Mouse (Mus musculus) forebrain, embryonic 12.5 days (tissue): ENCODE results near the gene Cln5. TPM values are rescaled to one million over a fixed set of nuclear protein-coding genes. Genes with fewer than 3 reads are reported as not detected.

Experiments
- ATAC-seq: fragments of 200-750 bp; cut with Nextera tagmentation; 2 replicates; pipeline ENCODE4 v1.8.0; 2017; ENCODE audit warnings: moderate TSS enrichment; ENCODE audit not compliant: low FRiP score
- H3K27ac ChIP-seq: fragments of 300-500 bp; sonication (generic); 2 replicates; pipeline ENCODE4 v1.5.1; 2016; ENCODE audit warnings: mild to moderate bottlenecking
- H3K27me3 ChIP-seq: fragments of 300-500 bp; sonication (generic); 2 replicates; pipeline ENCODE4 v1.6.1; 2016; ENCODE audit warnings: mild to moderate bottlenecking
- H3K36me3 ChIP-seq: fragments of 300-500 bp; sonication (generic); replicated peaks from 2 replicates; pipeline ENCODE4 v1.6.1; 2016; ENCODE audit warnings: mild to moderate bottlenecking
- H3K4me1 ChIP-seq: fragments of 300-500 bp; sonication (generic); 2 replicates; pipeline ENCODE4 v1.6.1; 2016
- H3K4me2 ChIP-seq: fragments of 300-500 bp; sonication (generic); 2 replicates; pipeline ENCODE4 v1.6.1; 2016; ENCODE audit warnings: mild to moderate bottlenecking, moderate library complexity
- H3K4me3 ChIP-seq: fragments of 300-500 bp; sonication (generic); replicated peaks from 2 replicates; pipeline ENCODE4 v1.5.1; 2016; ENCODE audit warnings: mild to moderate bottlenecking
- H3K9ac ChIP-seq: fragments of 300-500 bp; sonication (generic); 2 replicates; pipeline ENCODE4 v1.6.1; 2016; ENCODE audit warnings: mild to moderate bottlenecking
- H3K9me3 ChIP-seq: fragments of 300-500 bp; sonication (generic); 2 replicates; pipeline ENCODE4 v1.6.1; 2016
- WGBS: fragments of 180-500 bp; shearing (Covaris S2); methylation state at CpG from one replicate; pipeline ENCODE4 v1.1.7; 2016; 5-methylcytosine and 5-hydroxymethylcytosine counted together
- polyA plus RNA-seq: library from polyadenylated mRNA; unstranded; fragments of >200 nt; fragmentation: Nextera tagmentation; extraction: Ambion mirVana; gene quantifications from 2 replicates; pipeline ENCODE4 v1.2.1, GENCODE M21; 2016

The Cln5 gene
- 17.6 and 19.9 TPM in 2 replicates for polyA plus RNA-seq

GRCm38 (mm10) chr14:103069864-103070611, at the start of gene Cln5:
Gene Cln5 (plus strand): TSS chr14:103070216.
- H3K36me3 ChIP-seq: peaks cover 16% of the 10 kb centered on the region
- peaks cover 14% of the 10 kb centered on the region for H3K4me1 ChIP-seq
- H3K9ac ChIP-seq: peak within 1 kb of the TSS; percentile 61
- WGBS: under 1% methylated on average over 65 of the region's 65 CpGs
- H3K27ac ChIP-seq: peak within 1 kb of the TSS; percentile 80
- peak within 1 kb of the TSS; percentile 81 for H3K4me2 ChIP-seq
- H3K9me3 ChIP-seq: no peaks in the 10 kb centered on the region
- no peaks in the 10 kb centered on the region for H3K27me3 ChIP-seq
- ATAC-seq: peak; percentile 96
- H3K4me3 ChIP-seq: peak within 1 kb of the TSS; percentile 59

GRCm38 (mm10) chr14:103029203-103029602, 40.8 kb upstream of the Cln5 start:
- no peak overlapping the region for H3K4me2 ChIP-seq
- H3K27ac ChIP-seq: no peak overlapping the region
- no peaks in the 10 kb centered on the region for H3K27me3 ChIP-seq
- WGBS: 79% methylated on average over 2 of the region's 2 CpGs
- ATAC-seq: no peak
- no peaks in the 10 kb centered on the region for H3K9me3 ChIP-seq
- no peaks in the 10 kb centered on the region for H3K36me3 ChIP-seq
- no peak overlapping the region for H3K9ac ChIP-seq
- no peaks in the 10 kb centered on the region for H3K4me1 ChIP-seq
- H3K4me3 ChIP-seq: no peak overlapping the region

DNA sequence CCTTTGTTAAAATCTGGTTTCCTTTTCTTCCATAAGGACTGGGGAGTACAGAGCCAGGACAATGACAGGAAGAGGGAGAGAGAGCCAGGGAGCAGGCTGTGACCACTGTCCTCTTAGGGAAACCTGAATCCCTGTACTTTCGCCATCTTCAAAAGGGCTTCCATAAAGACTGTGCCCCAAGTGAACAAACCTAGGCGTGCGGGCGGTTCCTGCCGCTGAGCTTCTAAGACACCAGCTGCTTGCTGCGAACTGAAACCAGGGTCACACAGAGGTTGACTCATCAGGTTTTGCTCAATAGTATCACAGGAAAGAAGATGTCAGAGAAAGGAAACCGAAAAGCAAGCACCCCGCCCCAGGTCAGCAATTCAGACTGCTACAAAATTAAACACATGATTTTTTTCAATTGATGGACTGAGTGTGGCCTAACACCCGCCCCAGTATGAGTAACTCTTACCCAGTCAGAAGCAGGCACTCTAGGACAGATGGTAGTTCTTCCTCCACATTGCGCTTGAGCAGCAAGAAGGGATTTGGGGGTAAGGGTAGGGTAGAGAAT, 36.7 kb upstream of the Cln5 start:
- H3K4me1 ChIP-seq: no peaks in the 10 kb centered on the region
- H3K27me3 ChIP-seq: no peaks in the 10 kb centered on the region
- H3K9me3 ChIP-seq: no peaks in the 10 kb centered on the region
- H3K36me3 ChIP-seq: no peaks in the 10 kb centered on the region
- 84% methylated on average over 10 of the region's 10 CpGs for WGBS
- ATAC-seq: no peak
- H3K4me2 ChIP-seq: no peak overlapping the region
- no peak overlapping the region for H3K4me3 ChIP-seq
- H3K9ac ChIP-seq: no peak overlapping the region
- H3K27ac ChIP-seq: no peak overlapping the region

- ATAC-seq: no peak
- H3K4me1 ChIP-seq: no peaks in the 10 kb centered on the region
- H3K27me3 ChIP-seq: no peaks in the 10 kb centered on the region
- H3K4me3 ChIP-seq: no peak overlapping the region
- no peaks in the 10 kb centered on the region for H3K36me3 ChIP-seq
- no peaks in the 10 kb centered on the region for H3K9me3 ChIP-seq
- no peak overlapping the region for H3K9ac ChIP-seq
- H3K27ac ChIP-seq: no peak overlapping the region
- 92% methylated on average over 9 of the region's 9 CpGs for WGBS
- no peak overlapping the region for H3K4me2 ChIP-seq
Measured at GRCm38 (mm10) chr14:103034076-103034475, 35.9 kb upstream of the Cln5 start.

DNA sequence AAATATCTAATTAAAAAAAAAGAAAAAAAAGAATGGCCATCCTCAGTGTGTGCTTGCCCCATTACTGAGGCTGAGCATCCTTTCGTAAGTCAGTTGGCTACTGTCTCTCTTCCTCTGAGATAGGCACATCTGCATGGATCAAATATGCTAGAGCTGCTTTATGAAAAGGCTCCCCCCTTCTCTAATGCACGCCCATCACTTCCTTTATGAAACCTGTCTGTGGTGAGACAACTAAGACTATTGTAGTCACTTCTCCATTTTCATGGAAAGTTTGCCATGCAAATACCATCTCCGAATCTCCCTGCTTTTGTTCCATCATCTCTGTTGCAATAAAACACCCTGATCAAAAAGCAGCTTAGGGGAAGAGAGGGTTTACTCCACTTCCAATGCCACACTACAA, 33.0 kb upstream of the Cln5 start:
- no peak overlapping the region for H3K9ac ChIP-seq
- no peaks in the 10 kb centered on the region for H3K27me3 ChIP-seq
- H3K27ac ChIP-seq: no peak overlapping the region
- no peaks in the 10 kb centered on the region for H3K4me1 ChIP-seq
- no peak overlapping the region for H3K4me3 ChIP-seq
- WGBS: 87% methylated on average over 3 of the region's 3 CpGs
- H3K9me3 ChIP-seq: no peaks in the 10 kb centered on the region
- no peak for ATAC-seq
- H3K4me2 ChIP-seq: no peak overlapping the region
- no peaks in the 10 kb centered on the region for H3K36me3 ChIP-seq

- WGBS: 77% methylated on average over 2 of the region's 2 CpGs
- Histone ChIP-seq H3K36me3 (no peaks in the 10 kb centered on the region), H3K4me3 (no peak within 1 kb of the TSS), H3K9ac (no peak within 1 kb of the TSS), H3K9me3 (no peaks in the 10 kb centered on the region), H3K27ac (no peak within 1 kb of the TSS), H3K27me3 (no peaks in the 10 kb centered on the region), H3K4me1 (no peaks in the 10 kb centered on the region; the same call in 1 of the 2 replicates), H3K4me2 (no peak within 1 kb of the TSS)
- ATAC-seq: no peak
Measured at GRCm38 (mm10) chr14:103046677-103047076, 23.3 kb upstream of the Cln5 start, which contains the start of gene Acod1. Gene Acod1 (plus strand): TSS chr14:103046977.

DNA sequence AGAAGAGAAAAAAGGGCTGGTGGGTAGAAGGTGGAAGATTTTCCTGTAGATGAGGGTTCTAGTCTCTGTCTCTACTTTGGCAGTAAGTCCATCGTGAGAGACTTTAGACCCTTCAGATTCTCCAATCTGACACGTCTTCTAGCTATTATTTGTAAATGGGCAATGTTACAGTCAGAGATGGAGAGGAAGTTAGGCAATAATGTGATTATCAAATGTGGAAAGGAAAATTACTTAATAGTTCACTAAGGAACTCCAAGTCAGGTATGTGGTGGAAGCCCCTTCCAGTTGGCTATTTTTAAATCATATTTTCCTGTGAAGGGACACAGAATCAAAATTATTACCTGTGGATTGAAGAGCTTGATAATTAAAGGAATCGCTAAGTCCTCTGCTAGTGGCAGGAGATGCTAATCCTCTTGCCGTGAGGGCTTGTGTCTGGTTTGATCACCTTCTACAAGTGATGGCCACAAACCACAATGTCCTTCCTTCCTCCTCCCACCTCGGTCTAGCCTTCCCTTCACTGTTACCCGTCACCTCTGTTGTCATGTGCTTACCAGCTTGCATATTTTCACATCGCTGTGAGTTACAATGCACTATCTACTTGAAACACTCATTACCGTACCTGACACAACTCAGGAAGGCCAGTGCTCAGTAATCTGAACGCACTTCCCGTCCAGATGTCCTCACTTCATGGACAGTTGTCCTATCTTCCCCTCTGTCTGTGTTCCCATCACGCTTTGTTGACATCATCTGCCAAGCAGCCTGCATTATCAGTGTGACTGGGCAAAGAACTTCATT, 21.5 kb upstream of the Cln5 start:
- no peaks in the 10 kb centered on the region for H3K36me3 ChIP-seq
- H3K27ac ChIP-seq: no peak overlapping the region
- WGBS: 88% methylated on average over 11 of the region's 11 CpGs
- no peak overlapping the region for H3K9ac ChIP-seq
- no peaks in the 10 kb centered on the region; the same call in 1 of the 2 replicates for H3K4me1 ChIP-seq
- no peak for ATAC-seq
- H3K4me2 ChIP-seq: no peak overlapping the region
- no peaks in the 10 kb centered on the region for H3K27me3 ChIP-seq
- H3K4me3 ChIP-seq: no peak overlapping the region
- no peaks in the 10 kb centered on the region for H3K9me3 ChIP-seq

GRCm38 (mm10) chr14:103051159-103051769, 18.8 kb upstream of the Cln5 start:
- ATAC-seq: peak; percentile 89

DNA sequence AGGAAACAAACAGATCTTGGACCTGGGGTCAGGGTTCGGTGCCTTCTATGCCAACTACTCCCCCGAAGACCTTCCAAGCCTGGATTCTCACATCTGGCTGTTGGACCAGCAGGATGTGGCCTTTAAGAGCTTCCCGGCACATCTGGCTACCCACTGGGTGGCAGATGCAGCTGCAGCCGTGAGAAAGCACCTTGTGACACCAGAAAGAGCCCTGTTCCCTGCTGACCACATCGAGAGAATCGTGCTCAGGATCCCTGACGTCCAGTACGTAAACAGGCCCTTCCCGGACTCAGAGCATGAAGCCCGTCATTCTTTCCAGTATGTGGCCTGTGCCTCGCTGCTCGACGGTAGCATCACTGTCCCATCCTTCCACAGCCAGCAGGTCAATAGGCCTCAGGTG, 15.3 kb upstream of the Cln5 start:
- WGBS: 92% methylated on average over 13 of the region's 13 CpGs
- ATAC-seq: no peak
- no peaks in the 10 kb centered on the region for H3K27me3 ChIP-seq

More at GRCm38 (mm10) chr14:103051159-103051769, 18.8 kb upstream of the Cln5 start:
- no peaks in the 10 kb centered on the region for H3K27me3 ChIP-seq
- no peaks in the 10 kb centered on the region for H3K36me3 ChIP-seq
- 38% methylated on average over 8 of the region's 8 CpGs for WGBS
- H3K9ac ChIP-seq: no peak overlapping the region
- H3K4me2 ChIP-seq: no peak overlapping the region
- no peak overlapping the region for H3K4me3 ChIP-seq
- no peaks in the 10 kb centered on the region for H3K9me3 ChIP-seq
- no peaks in the 10 kb centered on the region; the same call in 1 of the 2 replicates for H3K4me1 ChIP-seq
- H3K27ac ChIP-seq: no peak overlapping the region

DNA sequence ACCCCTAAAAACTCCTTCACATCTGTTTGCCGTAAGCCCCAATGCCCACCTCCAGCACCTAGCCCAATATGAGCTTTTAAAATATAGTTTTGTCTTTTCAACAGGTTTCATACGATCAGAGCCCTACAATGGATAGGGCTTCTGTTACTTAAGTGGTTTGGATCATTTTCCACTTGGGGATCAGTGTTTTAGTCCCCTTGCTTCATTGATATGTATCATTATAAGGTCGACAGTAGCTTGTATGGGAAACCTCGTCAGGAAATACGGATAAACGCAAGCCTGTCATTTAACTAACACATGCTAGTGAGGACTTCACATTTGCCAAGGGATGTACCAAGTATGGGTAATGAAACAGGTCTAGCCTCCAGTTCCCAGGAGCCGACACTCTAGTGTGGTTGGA, 13.4 kb upstream of the Cln5 start:
- Histone ChIP-seq H3K4me3 (no peak overlapping the region), H3K9me3 (no peaks in the 10 kb centered on the region), H3K27ac (no peak overlapping the region), H3K4me1 (no peaks in the 10 kb centered on the region), H3K9ac (no peak overlapping the region), H3K36me3 (no peaks in the 10 kb centered on the region), H3K27me3 (no peaks in the 10 kb centered on the region), H3K4me2 (no peak overlapping the region)
- WGBS: 89% methylated on average over 7 of the region's 7 CpGs
- ATAC-seq: no peak

More for the DNA sequence above, 15.3 kb upstream of the Cln5 start:
- Histone ChIP-seq H3K9me3 (no peaks in the 10 kb centered on the region), H3K4me3 (no peak overlapping the region), H3K36me3 (no peaks in the 10 kb centered on the region), H3K27ac (no peak overlapping the region), H3K4me1 (no peaks in the 10 kb centered on the region), H3K4me2 (no peak overlapping the region), H3K9ac (no peak overlapping the region)

DNA sequence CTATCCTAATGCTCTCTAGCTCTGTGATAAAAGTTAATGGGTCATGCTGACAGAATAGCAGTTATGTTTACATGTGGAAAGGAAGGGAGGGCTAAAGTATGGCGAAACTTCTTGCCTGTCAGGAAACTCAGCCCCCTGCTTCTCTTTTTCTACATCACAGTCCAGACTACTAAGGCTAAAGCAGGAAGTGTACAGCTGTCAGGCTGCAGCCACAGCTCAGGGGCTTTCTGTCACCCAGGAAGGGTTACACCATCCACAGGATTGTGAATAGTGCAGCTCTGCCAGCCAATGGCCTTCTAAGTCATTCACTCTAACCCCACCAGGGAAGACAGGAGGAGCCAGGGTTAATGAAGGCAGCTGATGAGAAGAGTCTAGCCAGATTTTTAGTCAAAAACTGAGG, 11.0 kb upstream of the Cln5 start:
- no peak overlapping the region for H3K9ac ChIP-seq
- no peaks in the 10 kb centered on the region for H3K4me1 ChIP-seq
- WGBS: 93% methylated on average over 1 of the region's 1 CpGs
- H3K4me2 ChIP-seq: no peak overlapping the region
- ATAC-seq: no peak
- no peaks in the 10 kb centered on the region for H3K36me3 ChIP-seq
- H3K9me3 ChIP-seq: no peaks in the 10 kb centered on the region
- H3K27ac ChIP-seq: no peak overlapping the region
- H3K4me3 ChIP-seq: no peak overlapping the region
- no peaks in the 10 kb centered on the region for H3K27me3 ChIP-seq

DNA sequence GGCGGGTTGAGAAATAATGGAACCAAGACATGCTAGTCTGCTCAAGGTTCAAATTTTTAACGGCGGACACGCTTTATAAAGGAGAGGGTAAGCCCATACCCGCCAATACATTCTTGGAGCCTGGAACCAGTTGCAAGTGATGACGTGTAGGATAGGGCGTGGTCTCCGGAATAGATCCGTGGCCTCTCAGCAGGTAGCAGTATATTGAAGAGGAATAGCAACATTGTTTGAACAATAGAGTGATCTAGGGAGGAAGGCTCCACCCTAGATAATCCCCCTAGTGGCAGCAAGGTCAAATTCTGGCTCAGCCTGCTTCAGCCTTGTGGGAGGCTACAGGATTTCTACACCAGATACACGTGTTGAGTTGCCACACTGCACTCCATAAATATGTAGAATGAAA, 10.5 kb upstream of the Cln5 start:
- Histone ChIP-seq H3K27ac (no peak overlapping the region), H3K27me3 (no peaks in the 10 kb centered on the region), H3K4me1 (no peaks in the 10 kb centered on the region), H3K9ac (no peak overlapping the region), H3K9me3 (no peaks in the 10 kb centered on the region), H3K4me3 (no peak overlapping the region), H3K36me3 (no peaks in the 10 kb centered on the region), H3K4me2 (no peak overlapping the region)
- ATAC-seq: no peak
- WGBS: 87% methylated on average over 10 of the region's 10 CpGs
